Mouse (Mus musculus): ENCODE data around the gene Myo16.

DNA sequence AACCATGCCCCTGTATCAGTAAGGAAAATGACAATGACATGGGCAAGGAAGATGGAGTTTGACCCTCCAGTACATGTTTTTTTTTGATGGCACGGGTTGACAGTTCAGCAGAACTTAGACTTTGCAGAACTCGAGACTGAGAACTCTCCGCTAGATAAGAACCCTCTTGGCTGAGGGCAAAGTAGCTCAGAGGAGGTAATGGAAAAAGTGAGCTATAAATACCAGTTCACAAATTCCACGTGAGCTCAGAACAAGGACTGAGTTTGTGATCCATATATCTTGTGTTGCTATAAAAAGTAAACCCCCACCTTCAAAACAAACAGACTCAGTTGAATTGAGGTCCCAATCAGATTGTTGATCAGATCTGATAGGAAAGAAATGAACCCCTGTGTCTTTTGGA, 489.5 kb downstream of the Myo16 start:
- TF ChIP-seq CTCF (IDR thresholded peaks at IDR 0.05; ENCODE audit: control insufficient read depth, insufficient read depth, insufficient replicate concordance, low read depth, low read length) (no peak), POLR2A (IDR thresholded peaks at IDR 0.05; ENCODE audit: control insufficient read depth, low read depth, low read length) (no peak)

All from testis, adult 2 months (tissue).